Mouse (Mus musculus): ENCODE measurements around the gene Eif1.
"Not testable (repeated sequence)": the region's sequence is repeated elsewhere in the genome, so short reads cannot be mapped to it uniquely, and the experiment has no call there.

The Eif1 gene

GRCm38 (mm10) chr11:100355151-100355951 is 35.7 kb downstream of the Eif1 start:
- DNase-seq: peak in 1 of 2 experiments; percentile 33

GRCm38 (mm10) chr11:100355972-100356818 is 36.5 kb downstream of the Eif1 start, which contains the start of gene Hap1:
Gene Hap1, minus strand, starts transcription at chr11:100356128.
- DNase-seq: peak; percentile 52 to 72

- no peak for DNase-seq
Measured at GRCm38 (mm10) chr11:100356819-100357211, 37.1 kb downstream of the Eif1 start.

GRCm38 (mm10) chr11:100357408-100357807 is 37.7 kb downstream of the Eif1 start:
- DNase-seq: no peak

- DNase-seq: no peak
Measured at GRCm38 (mm10) chr11:100360175-100360574, 40.5 kb downstream of the Eif1 start.

GRCm38 (mm10) chr11:100361059-100361458 is 41.4 kb downstream of the Eif1 start:
- not testable (repeated sequence) for DNase-seq

GRCm38 (mm10) chr11:100362209-100362978 is 42.7 kb downstream of the Eif1 start:
- DNase-seq: peak; percentile 61 to 82

- peak; percentile 54 to 82 for DNase-seq
Measured at GRCm38 (mm10) chr11:100362979-100363562, 43.4 kb downstream of the Eif1 start.

- DNase-seq: no peak
Measured at GRCm38 (mm10) chr11:100369145-100369544, 49.5 kb downstream of the Eif1 start.

GRCm38 (mm10) chr11:100369822-100370221 is 50.1 kb downstream of the Eif1 start:
- DNase-seq: no peak
